Mouse (Mus musculus) liver, embryonic 15.5 days (tissue): Measurements from ENCODE around the gene B230219D22Rik. TPM values are rescaled to one million over a fixed set of nuclear protein-coding genes. Genes with fewer than 3 reads are reported as not detected.

Source experiments
- ATAC-seq: fragments of 200-750 bp; cut with Nextera tagmentation; 2 replicates; pipeline ENCODE4 v1.8.0; 2017; ENCODE audit warnings: moderate number of reproducible peaks, mild to moderate bottlenecking, moderate library complexity; ENCODE audit not compliant: insufficient read depth
- H3K27ac ChIP-seq: fragments of 300-500 bp; sonication (generic); replicated peaks from 2 replicates; pipeline ENCODE4 v1.5.1; 2015; ENCODE audit warnings: mild to moderate bottlenecking, inconsistent platforms
- H3K27me3 ChIP-seq: fragments of 300-500 bp; sonication (generic); 2 replicates; pipeline ENCODE4 v1.6.1; 2015; ENCODE audit warnings: mild to moderate bottlenecking, inconsistent platforms
- H3K36me3 ChIP-seq: fragments of 300-500 bp; sonication (generic); replicated peaks from 2 replicates; pipeline ENCODE4 v1.6.1; 2015; ENCODE audit warnings: moderate library complexity, mild to moderate bottlenecking, inconsistent platforms
- H3K4me1 ChIP-seq: fragments of 300-500 bp; sonication (generic); replicated peaks from 2 replicates; pipeline ENCODE4 v1.6.1; 2015; ENCODE audit warnings: inconsistent platforms
- H3K4me2 ChIP-seq: fragments of 300-500 bp; sonication (generic); 2 replicates; pipeline ENCODE4 v1.6.1; 2015; ENCODE audit warnings: moderate library complexity, mild to moderate bottlenecking, inconsistent platforms
- H3K4me3 ChIP-seq: fragments of 300-500 bp; sonication (generic); replicated peaks from 2 replicates; pipeline ENCODE4 v1.5.1; 2015; ENCODE audit warnings: mild to moderate bottlenecking, inconsistent platforms
- H3K9ac ChIP-seq: fragments of 300-500 bp; sonication (generic); 2 replicates; pipeline ENCODE4 v1.6.1; 2015; ENCODE audit warnings: moderate library complexity, mild to moderate bottlenecking, inconsistent platforms
- H3K9me3 ChIP-seq: fragments of 300-500 bp; sonication (generic); replicated peaks from 2 replicates; pipeline ENCODE4 v1.6.1; 2016; ENCODE audit warnings: inconsistent platforms
- WGBS: fragments of 180-500 bp; shearing (Covaris S2); methylation state at CpG from one replicate; pipeline ENCODE4 v1.1.7; 2015; ENCODE audit warnings: mixed read lengths; ENCODE audit not compliant: insufficient replicate concordance; 5-methylcytosine and 5-hydroxymethylcytosine counted together
- polyA plus RNA-seq: library from polyadenylated mRNA; unstranded; fragments of >200 nt; fragmentation: Nextera tagmentation; extraction: Ambion mirVana; gene quantifications from 2 replicates; pipeline ENCODE4 v1.2.1, GENCODE M21; 2015

Gene B230219D22Rik
- polyA plus RNA-seq, 1 experiment from 2014 or later = 10.7 TPM

GRCm38 (mm10) chr13:55727120-55727838 lies 34.4 kb downstream of the B230219D22Rik start, which contains the start of gene Pcbd2:
Gene Pcbd2 (plus strand): TSS chr13:55727368.
- peak within 1 kb of the TSS; percentile 98 for H3K27ac ChIP-seq
- H3K4me1 ChIP-seq = peaks cover 13% of the 10 kb centered on the region
- under 1% methylated on average over 61 of the region's 73 CpGs for WGBS
- H3K27me3 ChIP-seq = no peaks in the 10 kb centered on the region
- H3K9me3 ChIP-seq = no peaks in the 10 kb centered on the region
- peak within 1 kb of the TSS; percentile 79 for H3K9ac ChIP-seq
- 0 out of 2 replicates have a peak, but pooled peaks cover 3% of the 10 kb centered on the region for H3K36me3 ChIP-seq
- H3K4me2 ChIP-seq = peak within 1 kb of the TSS; percentile 96
- peak; percentile 88 for ATAC-seq
- H3K4me3 ChIP-seq = peak within 1 kb of the TSS; percentile 74

GRCm38 (mm10) chr13:55727839-55728238 lies 34.9 kb downstream of the B230219D22Rik start:
- Histone ChIP-seq H3K27me3 (no peaks in the 10 kb centered on the region), H3K27ac (peak overlapping the region; percentile 98), H3K36me3 (0 out of 2 replicates have a peak, but pooled peaks cover 3% of the 10 kb centered on the region), H3K4me3 (peak overlapping the region; percentile 74), H3K9me3 (no peaks in the 10 kb centered on the region), H3K4me1 (peaks cover 16% of the 10 kb centered on the region), H3K4me2 (peak overlapping the region; percentile 96), H3K9ac (peak overlapping the region; percentile 79)
- WGBS = 2% methylated on average over 19 of the region's 19 CpGs
- peak; percentile 67 for ATAC-seq

- Histone ChIP-seq H3K27ac (no peak overlapping the region), H3K27me3 (no peaks in the 10 kb centered on the region), H3K4me1 (peaks cover 16% of the 10 kb centered on the region), H3K36me3 (0 out of 2 replicates have a peak, but pooled peaks cover under 1% of the 10 kb centered on the region), H3K9me3 (no peaks in the 10 kb centered on the region), H3K4me3 (no peak overlapping the region), H3K4me2 (no peak overlapping the region), H3K9ac (no peak overlapping the region)
- ATAC-seq = no peak
- 82% methylated on average over 7 of the region's 7 CpGs for WGBS
These were observed 37.8 kb downstream of the B230219D22Rik start for GRCm38 (mm10) chr13:55730716-55731115.

GRCm38 (mm10) chr13:55732121-55732520 lies 39.2 kb downstream of the B230219D22Rik start:
- H3K9ac ChIP-seq = no peak overlapping the region
- H3K4me2 ChIP-seq = no peak overlapping the region
- no peaks in the 10 kb centered on the region for H3K27me3 ChIP-seq
- peaks cover 11% of the 10 kb centered on the region for H3K4me1 ChIP-seq
- H3K27ac ChIP-seq = no peak overlapping the region
- no peaks in the 10 kb centered on the region for H3K9me3 ChIP-seq
- 47% methylated on average over 2 of the region's 2 CpGs for WGBS
- no peak overlapping the region for H3K4me3 ChIP-seq
- no peaks in the 10 kb centered on the region for H3K36me3 ChIP-seq
- peak; percentile 17; the same call in 1 of the 2 replicates for ATAC-seq

- Histone ChIP-seq H3K36me3 (no peaks in the 10 kb centered on the region), H3K9ac (no peak overlapping the region), H3K4me3 (no peak overlapping the region), H3K4me2 (no peak overlapping the region), H3K4me1 (peaks cover 5% of the 10 kb centered on the region), H3K9me3 (no peaks in the 10 kb centered on the region), H3K27ac (no peak overlapping the region), H3K27me3 (no peaks in the 10 kb centered on the region)
- WGBS = 82% methylated on average over 22 of the region's 22 CpGs
- ATAC-seq = no peak
These were observed 40.9 kb downstream of the B230219D22Rik start for GRCm38 (mm10) chr13:55733628-55734502.

GRCm38 (mm10) chr13:55737885-55738284 lies 45.0 kb downstream of the B230219D22Rik start:
- no peak overlapping the region for H3K4me2 ChIP-seq
- H3K27me3 ChIP-seq = no peaks in the 10 kb centered on the region
- no peak for ATAC-seq
- H3K4me3 ChIP-seq = no peak overlapping the region
- H3K9me3 ChIP-seq = no peaks in the 10 kb centered on the region
- no peak overlapping the region for H3K9ac ChIP-seq
- WGBS = 80% methylated on average over 8 of the region's 8 CpGs
- H3K27ac ChIP-seq = no peak overlapping the region
- no peaks in the 10 kb centered on the region for H3K4me1 ChIP-seq
- H3K36me3 ChIP-seq = no peaks in the 10 kb centered on the region

GRCm38 (mm10) chr13:55742306-55742705 lies 49.4 kb downstream of the B230219D22Rik start:
- Histone ChIP-seq H3K4me2 (no peak overlapping the region), H3K36me3 (no peaks in the 10 kb centered on the region), H3K9ac (no peak overlapping the region), H3K27me3 (no peaks in the 10 kb centered on the region), H3K27ac (no peak overlapping the region), H3K4me3 (no peak overlapping the region), H3K9me3 (no peaks in the 10 kb centered on the region), H3K4me1 (no peaks in the 10 kb centered on the region)
- WGBS = 75% methylated on average over 8 of the region's 8 CpGs
- ATAC-seq = no peak

Other genes starting within 250 kb of the B230219D22Rik start
- gene Grk6, start 248.1 kb upstream of the B230219D22Rik start, polyA plus RNA-seq = 24.3 and 27.6 TPM in 2 replicates
- not detected in 2 replicates for gene Prr7, start 228.9 kb upstream of the B230219D22Rik start, polyA plus RNA-seq
- 7.5 and 7.6 TPM in 2 replicates for gene Dbn1, start 205.0 kb upstream of the B230219D22Rik start, polyA plus RNA-seq
- gene Pdlim7, start 179.4 kb upstream of the B230219D22Rik start, polyA plus RNA-seq = 25.2 and 29.5 TPM in 2 replicates
- 9.6 and 11.0 TPM in 2 replicates for gene Dok3, start 163.8 kb upstream of the B230219D22Rik start, polyA plus RNA-seq
- gene Ddx41, start 156.5 kb upstream of the B230219D22Rik start, polyA plus RNA-seq = 23.6 and 24.3 TPM in 2 replicates
- gene Fam193b, start 122.0 kb upstream of the B230219D22Rik start, polyA plus RNA-seq = 7.5 and 11.0 TPM in 2 replicates
- 55.2 and 63.2 TPM in 2 replicates for gene Tmed9, start 119.4 kb upstream of the B230219D22Rik start, polyA plus RNA-seq
- 5.9 and 6.9 TPM in 2 replicates for gene B4galt7, start 93.2 kb upstream of the B230219D22Rik start, polyA plus RNA-seq
- 13.3 and 14.7 TPM in 2 replicates for gene Caml, start 70.1 kb upstream of the B230219D22Rik start, polyA plus RNA-seq
- gene Ddx46, start 58.1 kb upstream of the B230219D22Rik start, polyA plus RNA-seq = 13.2 and 14.0 TPM in 2 replicates
- gene Txndc15, start 21.5 kb downstream of the B230219D22Rik start, polyA plus RNA-seq = 28.9 and 31.0 TPM in 2 replicates
- gene Pcbd2, start 34.2 kb downstream of the B230219D22Rik start, polyA plus RNA-seq = 32.0 and 32.4 TPM in 2 replicates
- not detected in 2 replicates for gene Catsper3, start 91.4 kb downstream of the B230219D22Rik start, polyA plus RNA-seq
- gene Pitx1, start 143.1 kb downstream of the B230219D22Rik start, polyA plus RNA-seq = 0.03 and 0.09 TPM in 2 replicates